Mouse (Mus musculus) cerebellum, postnatal 36 days (tissue): ENCODE data around the gene Polr2l.
A peak's percentile ranks its signal among the peaks of the same experiment; 100 is the strongest.

Experiments used
- DNase-seq, 2 experiments: peaks; one replicate each; pipeline ENCODE4 v3.0.0; 2021 to 2022; ENCODE audit warnings: mixed read lengths in 2 of 2

Gene Polr2l

DNA sequence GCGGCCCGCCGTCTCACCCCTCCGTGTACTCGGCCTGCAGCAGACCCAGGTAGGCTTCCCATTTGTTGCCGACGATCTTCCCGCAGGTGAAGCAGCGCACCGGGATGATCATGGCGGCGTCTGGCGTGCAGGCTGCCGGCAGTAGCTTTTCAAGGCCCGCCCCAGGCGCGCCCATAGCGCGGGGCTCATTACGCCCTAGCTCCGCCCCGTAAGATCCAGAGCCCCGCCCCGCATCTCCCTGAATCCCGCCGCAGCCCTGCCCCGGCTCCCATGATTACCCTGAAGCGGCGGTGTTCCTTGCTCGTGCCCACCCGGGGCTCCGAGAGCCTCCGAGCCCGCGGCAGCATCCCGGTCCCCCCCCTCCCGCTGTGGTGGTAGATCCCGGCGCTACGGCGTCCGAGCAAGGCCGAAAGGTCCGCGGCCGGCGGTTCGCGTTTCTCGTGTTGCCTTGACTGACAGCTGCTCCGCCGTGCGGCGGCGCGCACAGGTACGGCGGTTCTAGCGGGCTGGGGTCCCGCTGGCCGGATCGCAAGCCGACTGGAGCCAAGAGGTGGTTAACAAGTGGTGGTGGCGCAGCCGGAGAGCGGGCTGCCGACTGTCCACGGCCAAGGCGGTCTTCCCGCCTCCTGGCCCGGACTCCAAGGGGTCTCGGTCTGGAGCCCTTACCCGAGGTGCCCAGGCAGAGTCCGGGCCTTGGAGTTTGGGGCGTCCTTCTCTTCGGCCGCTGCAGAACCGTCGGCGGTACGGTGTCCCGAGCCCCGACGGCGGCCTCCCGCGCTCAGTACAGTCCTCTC, at the start of gene Polr2l, which contains the start of gene Tspan4:
Gene Polr2l, minus strand, starts transcription at position 122 of the 794 bp plus-strand sequence.
Gene Tspan4, plus strand, starts transcription at position 230 of the 794 bp plus-strand sequence.
- DNase-seq: peak; percentile 86 to 89

DNA sequence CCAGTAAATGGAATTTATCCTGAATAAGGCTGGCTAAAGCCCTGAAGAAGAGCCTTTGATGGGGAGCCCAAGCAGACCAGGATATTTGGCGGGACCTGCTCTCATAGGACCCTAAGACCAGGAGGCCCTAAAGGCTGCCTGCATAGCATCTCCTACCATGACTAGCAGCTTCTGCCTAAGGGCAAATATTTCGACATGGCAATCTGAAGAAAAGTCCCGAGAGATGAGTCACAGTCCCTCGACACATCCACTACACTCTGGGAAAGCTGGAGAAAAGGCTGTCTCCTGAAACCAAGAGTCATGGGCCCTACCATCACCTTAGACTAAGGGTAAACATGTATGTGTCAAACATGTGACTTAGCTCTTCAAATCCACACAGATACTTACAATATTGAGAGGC, 49.3 kb upstream of the Polr2l start:
- no peak for DNase-seq

DNA sequence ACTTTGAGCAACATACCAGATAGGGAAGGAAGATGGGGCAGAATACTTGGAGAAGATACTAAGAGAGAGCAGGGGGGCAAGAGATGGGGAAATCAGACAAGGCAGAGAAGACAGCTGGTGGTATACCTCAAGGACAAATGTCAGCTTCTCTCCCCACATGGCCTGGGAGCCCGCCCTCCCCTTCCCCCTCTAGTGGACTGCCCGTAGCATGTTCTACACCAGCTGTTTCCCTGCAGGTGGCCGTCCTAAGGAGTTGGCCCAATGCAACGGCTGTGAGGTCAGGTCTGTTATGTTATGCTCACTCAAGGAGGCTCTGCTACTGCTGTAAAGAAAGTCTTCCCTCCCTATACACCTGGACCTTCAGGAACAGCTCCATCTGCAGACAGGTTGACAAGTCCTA, 48.1 kb upstream of the Polr2l start:
- DNase-seq: peak in 1 of 2 experiments; percentile 27

DNA sequence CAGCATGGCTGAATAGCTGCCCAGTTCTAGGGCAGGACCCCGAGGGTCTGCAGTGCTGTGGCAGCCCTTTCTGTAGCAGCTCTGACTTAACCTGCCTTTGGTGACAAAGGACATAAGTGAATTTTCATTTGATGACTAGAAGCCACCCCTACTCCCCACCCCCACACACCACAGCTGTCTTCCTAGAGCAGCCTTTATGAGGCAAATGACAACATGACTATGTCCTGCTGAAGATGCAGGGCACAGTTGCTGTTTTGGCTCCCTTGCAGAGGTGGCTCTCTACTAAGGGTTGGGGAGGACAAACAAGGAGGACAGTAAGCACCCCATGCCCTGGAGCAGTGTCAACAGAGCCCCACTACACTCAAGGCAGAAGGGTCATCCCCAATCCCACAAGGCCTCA, 44.9 kb upstream of the Polr2l start:
- DNase-seq: no peak

DNA sequence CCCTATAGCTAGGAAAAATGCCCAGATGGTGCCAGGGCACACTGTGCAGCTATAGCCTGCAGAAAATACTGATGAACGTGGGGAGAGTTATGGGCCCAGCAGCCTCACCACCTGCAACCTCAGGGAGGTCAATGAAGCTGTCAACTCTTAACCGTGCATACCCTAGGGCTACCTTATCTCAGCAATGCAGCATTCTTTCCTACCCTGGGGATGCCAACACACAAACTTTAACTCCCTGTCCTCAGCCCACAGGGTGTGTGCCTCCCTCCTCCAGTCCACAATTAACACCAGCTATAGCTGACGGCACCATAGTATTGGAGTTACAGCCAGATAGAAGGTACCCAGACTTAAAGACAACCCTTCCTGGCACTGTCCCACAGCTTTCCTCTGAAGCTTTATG, 44.0 kb upstream of the Polr2l start:
- no peak for DNase-seq

DNA sequence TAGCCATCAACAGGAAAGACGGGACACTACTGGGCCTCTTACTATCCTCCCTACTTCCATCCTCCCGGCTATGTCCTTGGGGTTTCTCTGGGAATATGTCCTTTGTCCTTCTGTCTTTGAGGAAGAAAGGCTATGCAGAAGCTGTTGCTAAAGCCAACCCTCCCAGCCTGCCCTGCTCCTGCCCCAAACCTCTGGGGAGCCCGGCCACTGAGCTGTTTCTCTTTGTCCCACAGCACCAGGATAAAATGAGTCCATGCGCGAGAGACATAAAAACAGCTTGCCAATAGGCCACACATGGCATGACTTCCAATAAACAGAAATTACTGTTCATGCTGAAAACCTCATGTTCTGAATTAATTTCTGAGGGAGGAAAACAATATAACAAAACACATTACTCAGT, 43.4 kb upstream of the Polr2l start:
- no peak for DNase-seq

DNA sequence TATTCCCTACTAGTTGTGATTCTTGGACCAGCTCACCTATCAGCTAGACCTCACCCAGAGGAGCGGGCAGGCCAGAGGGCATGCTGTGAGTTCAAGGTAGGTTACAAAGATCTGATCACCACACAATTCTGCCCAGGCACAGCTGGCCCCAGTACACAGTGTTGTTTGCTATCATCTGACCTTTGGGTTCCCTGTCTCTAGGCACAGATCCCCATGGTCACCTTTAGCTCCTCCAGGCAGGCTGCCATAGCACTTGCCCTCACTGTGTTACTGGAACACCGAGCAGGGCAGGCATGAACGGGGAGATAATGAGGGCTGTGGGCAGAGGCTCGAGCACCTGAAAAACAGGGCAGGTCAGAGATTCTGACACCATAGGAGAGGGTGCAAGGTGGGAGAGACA, 42.7 kb upstream of the Polr2l start:
- no peak for DNase-seq

DNA sequence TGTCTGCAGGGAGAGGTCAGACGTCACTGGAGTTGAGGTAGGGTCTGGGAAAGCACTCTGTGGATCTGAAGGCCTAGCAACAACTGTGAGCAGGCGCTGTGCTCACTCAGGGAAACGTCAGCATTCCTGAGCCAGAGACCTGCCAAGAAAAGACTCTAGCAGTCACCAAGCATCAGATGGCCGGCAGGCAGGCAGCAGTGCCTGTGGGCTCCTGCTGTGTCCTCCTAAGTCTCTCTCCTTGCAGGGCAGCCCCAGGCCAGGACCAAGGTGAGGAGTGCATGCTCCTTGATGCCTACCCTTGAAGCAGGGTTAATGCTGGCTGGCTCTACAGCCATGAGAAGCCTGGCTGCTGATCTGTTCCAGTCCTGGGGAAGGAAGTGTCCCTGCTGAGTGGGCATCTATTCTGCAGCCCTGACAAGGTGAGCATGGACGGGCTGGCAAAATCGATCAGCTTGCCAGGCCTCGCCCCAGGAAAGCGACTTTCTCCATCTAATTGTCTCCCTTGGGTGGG, 35.8 kb upstream of the Polr2l start:
- DNase-seq: peak; percentile 58 to 69

DNA sequence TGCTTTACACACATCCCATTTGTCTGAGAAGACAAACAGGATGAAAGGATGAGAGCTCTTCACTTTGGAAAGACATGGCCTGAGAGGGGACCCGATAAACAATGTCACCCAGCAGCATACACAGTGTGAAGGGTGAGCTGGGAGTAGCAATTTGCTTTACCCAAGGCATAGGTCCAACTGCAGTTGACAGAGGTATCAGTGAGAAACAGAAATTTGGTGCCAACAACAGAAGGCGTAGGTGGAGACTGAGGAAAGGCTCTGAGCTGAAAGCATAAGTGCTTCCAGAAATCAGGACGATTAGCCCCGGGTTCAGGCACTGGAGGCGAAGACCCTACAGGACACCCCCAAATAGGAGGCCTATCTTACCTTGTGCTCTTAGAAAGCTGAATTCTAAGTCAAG, 35.3 kb upstream of the Polr2l start:
- DNase-seq: peak; percentile 29 to 59

DNA sequence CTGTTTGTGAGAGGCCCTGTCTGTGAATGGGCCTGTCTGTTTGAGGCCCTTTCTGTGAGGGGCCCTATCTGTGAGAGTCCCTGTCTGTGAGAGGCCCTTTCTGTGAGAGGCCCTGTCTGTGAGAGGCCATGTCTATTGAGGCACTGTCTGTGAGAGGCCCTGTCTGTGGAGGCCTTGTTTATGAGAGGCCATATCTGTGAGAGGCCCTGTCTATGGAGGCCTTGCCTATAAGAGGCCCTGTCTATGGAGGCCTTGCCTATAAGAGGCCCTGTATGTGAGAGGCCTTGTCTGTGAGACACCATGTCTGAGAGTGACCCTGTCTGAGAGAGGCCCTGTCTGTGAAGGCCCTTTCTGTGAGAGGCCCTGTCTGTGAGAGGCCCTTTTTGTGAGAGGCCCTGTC, 33.2 kb upstream of the Polr2l start:
- no peak for DNase-seq

DNA sequence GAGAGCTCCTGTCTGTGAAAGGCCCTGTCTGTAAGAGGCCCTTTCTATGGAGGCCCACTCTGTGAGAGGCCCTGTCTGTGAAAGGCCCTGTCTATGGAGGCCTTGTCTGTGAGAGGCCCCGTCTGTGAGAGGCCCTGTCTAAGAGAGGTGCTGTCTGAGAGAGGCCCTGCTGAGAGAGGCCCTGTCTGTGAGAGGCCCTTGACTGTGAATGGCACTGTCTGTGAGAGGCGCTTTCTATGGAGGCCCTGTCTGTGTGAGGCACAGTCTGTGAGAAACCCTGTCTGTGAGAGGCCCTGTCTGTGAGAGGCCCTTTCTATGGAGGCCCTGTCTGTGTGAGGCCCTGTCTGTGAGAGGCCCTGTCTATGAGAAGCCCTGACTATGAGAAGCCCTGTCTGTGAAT, 31.3 kb upstream of the Polr2l start:
- no peak for DNase-seq

DNA sequence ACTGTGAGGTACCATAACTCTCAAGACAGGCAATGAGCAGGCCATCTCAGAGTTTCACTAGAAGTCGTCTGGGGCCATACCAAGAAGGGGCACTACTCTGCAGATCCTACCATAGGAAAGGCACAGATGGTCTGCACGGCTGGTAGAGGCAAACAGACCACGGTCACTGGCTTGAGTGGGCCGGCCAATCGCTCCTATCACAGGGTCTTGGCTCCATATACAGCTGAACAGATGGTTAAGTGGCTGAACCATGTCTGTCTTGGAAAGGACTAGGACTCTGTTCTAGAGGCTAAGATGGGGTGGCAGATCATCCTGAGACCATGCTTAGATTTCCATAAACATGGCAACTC, 27.6 kb upstream of the Polr2l start:
- DNase-seq: peak; percentile 73

DNA sequence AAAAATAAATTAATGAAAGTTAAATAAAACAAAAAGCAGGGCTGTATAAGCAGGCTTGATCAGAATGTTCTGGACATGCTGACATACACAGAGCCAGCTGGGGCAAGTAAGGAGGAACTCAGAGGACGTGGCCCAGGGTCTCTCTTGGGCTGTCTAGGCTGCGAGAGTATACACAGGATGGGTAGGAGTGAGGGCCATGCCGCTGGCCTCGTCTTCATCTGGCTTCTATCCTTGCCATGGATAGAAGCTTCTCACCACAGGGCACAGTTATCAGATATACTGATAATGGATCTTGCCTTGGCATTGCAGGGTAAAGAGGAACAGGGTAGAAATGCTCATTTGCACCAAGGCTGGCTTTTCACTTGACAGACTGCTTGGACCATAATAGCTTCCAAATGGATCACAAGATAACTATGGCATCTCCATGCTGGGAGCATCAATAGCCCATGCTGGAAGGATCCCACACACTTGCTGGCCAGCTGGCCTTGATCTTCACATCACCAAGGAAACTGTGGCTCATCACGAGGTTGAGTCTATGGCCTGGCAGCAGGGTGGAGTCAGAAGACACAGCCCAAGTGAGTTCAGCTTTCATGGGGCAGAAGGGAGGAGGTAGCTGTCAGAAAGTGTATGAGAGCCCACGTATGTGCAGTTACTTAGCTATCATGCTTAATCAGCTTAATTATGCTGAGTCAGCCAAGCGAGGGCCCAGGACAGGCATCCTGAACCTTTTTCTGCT, 27.1 kb upstream of the Polr2l start:
- peak in 1 of 2 experiments; percentile 35 for DNase-seq

DNA sequence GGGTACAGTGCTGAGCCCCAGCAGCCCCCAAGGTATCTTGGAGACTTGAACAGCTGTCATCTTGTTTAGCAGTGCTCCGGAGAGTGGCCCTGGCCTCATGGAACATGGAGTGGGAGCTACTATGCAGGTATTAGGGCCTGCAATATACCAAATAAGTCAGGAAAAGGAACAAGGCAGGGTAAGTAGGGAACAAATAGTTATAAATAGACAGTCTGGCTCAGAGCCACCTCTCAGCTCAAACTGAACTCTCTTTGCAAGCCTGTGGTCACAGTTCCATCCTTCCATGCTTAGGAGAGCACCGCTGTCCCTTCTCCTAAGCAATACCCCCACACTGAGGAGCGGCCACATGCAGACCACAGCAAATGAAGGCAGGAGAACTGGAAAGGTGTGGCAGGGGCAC, 22.7 kb upstream of the Polr2l start:
- DNase-seq: peak in 1 of 2 experiments; percentile 34

DNA sequence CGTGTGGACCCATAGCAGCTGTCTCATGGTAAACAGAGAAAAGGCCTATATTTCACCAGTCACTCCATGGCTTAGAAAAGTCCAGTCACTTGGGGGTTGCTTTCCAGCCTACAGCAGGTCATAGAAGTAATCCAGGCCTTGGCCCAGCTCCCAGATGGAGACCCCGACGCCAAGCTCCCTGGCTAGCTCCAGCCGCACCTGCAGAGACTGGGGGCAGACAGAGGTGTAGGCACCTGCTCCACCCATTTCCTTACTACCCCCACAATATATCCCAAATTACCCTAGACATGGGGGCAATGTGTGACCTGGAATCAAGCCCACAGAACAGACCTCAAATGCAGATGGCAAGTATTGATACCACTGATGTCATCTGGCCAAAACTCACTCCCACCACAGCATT, 21.0 kb upstream of the Polr2l start:
- DNase-seq: no peak

DNA sequence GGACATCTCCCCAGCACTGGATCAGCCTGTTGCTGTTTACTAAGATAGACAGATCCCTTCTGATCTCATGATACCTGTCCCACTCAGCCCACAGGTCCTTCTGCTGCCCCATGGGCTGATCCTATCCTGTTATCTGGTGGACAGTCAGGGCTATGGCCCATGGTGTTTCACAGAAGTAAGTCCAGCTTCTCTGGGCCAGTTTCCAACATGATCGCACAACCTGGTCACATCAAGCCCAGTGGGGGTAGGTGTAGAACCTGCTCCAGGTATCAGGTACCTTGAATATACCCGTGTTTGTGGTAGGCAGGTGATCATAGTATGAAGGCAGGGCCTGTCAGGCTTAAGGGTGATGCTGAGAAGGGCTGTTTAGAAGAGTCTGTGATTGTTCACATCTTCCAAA, 20.4 kb upstream of the Polr2l start:
- DNase-seq: peak; percentile 15 to 34

DNA sequence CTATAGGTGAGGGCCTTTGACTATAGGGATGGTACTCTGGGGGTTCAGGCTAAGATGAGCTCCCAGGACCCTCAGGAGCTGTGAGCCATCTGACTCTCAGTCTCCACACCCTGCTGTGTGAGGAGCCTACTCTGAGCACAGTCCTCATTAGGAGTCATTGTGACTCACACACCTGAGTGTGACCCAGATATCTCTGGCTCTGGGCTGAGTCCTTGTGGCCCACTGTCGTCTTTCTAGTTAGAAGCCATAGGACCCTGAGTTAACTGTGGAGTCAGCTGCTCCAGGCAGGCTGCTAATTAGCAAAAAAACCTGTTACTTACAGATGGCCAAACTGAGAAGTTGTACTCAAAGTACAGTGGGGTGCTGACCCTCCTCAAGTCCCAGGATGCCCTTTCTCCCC, 18.8 kb upstream of the Polr2l start:
- DNase-seq: peak; percentile 11 to 38

DNA sequence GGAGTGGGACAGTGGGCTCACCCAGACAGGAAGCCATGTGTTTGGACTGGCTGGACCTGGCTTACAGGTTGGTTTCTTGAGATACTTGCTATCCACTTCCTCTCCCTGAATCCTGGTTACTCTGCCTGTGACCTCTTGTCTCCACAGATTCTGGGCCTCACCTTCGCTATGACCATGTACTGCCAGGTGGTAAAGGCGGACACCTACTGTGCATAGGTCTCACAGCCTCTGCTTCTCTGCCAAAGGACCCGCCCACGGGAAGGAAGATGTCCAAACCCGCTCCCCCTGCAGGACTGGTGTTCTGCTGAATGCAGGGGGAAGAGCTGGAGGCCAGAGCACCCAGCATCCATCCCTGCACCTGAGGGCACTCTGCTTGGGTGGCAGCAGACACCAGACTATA, 17.8 kb upstream of the Polr2l start:
- DNase-seq: peak; percentile 64 to 68

DNA sequence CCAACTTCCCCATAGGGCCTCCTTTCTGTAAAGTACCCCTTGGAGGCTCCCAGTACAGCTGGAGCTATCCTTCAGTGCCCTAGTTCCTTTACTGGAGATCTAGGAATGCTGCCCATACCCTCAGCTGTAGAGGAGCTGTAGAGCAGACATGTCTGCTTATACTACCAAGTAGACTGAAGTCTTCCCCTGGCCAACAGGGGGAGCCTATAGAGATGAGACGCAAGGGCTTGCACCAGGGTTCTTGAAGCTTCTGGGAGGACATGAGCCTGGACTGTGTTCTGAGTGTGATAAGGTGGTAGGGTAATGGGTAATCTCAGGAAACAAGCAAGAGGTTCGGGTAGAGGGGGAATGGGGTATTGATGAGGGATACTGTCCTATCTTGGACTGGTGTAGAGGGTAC, 16.2 kb upstream of the Polr2l start:
- no peak for DNase-seq

DNA sequence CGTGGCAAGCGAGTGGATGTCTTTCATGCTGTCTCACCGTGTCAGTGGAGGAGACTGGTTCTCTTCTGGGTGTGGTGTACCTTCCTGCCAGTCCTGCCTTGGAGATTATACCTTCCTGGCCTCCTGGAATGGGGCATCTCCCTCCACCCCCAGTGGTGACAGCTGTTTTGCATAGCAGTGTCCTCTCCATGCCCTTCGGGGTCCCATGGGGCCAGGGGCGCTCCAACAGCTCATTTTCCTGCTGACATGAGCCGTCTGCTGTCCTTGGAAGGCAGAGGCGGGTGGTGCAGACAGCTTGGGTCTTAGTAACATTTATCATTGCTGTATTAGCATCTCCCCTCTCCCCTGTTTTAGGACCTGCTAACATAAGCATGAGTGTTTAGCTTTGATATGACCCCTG, 12.2 kb upstream of the Polr2l start:
- DNase-seq: no peak

DNA sequence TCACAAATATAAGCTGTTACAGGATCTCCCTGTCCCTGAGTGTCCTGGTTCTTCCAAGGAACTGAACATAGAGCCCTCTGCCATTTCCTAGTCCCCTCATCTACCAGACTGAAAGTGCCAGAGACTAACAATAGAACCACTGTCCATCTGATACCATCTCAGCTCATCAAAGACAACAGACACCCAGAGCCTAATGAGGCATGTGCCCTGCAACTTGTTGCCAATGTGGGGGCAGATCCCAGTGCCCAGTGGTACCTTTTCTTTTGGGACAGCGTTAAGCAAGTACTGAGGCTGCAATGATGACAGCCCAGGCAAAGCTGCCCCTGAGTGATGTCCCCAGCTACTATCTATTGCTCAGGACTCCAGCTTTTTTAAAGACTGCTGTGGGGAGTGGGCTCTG, 11.3 kb upstream of the Polr2l start:
- peak in 1 of 2 experiments; percentile 47 for DNase-seq

DNA sequence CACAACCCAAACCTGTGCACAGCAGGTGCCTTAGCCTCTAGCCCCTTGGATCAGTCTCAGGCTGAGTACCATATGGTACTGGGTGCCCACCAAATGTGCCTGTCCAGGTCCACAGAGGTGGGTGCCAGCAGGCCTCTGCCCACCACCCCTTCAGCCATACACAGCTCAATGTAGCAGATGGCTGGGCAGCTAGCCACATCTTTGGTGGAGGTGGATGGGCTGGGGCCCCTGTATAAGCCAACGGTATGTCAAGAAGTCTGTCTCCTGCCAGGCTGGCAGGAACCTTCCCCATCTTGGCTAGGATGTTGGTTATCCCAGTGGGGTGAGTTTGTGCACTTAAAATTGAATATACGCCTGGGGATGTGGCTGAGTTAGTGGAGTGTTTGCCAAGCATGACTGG, 10.7 kb upstream of the Polr2l start:
- DNase-seq: peak; percentile 96 to 97

DNA sequence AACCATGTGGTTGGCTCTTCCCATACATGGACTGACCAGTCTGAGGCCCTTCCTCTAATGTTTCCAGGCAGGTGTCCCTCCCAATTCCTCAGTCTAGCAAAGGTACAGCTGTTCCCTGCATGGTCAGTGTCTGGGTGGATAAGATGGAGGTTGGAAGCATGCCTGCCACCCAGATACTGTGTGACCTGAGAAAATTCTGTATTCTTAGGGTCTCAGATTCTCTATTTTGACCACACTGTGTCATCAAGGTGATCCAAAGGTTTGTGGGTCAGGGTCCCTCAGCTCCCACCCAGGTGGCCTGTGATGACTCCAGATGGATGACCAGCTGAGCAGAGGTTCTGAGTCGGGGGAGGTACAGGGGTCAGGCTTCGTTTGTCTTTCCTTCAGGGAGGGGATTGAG, 10.3 kb upstream of the Polr2l start:
- DNase-seq: no peak
